Mouse (Mus musculus) cerebellum, adult 2 months (tissue): ENCODE data around the gene Cd82.

Source experiments
- CTCF ChIP-seq: fragments of 200-500 bp; IDR thresholded peaks from 2 replicates; pipeline ENCODE4 v1.5.1; 2011; ENCODE audit warnings: low read depth, mild to moderate bottlenecking, control low read depth, low read length, moderate library complexity, borderline replicate concordance; ENCODE audit not compliant: insufficient read depth
- POLR2A ChIP-seq: fragments of 200-500 bp; IDR thresholded peaks from 2 replicates; pipeline ENCODE4 v1.6.1; 2011; ENCODE audit warnings: low read length, control low read depth, borderline replicate concordance; ENCODE audit not compliant: insufficient read depth

- no peak for TF ChIP-seq POLR2A
- no peak for TF ChIP-seq CTCF
Measured at GRCm38 (mm10) chr2:93493541-93493940, 30.6 kb upstream of the Cd82 start.
